Mouse (Mus musculus) midbrain, embryonic 12.5 days (tissue): Measurements from ENCODE around the gene Gata3. TPM values are rescaled to one million over a fixed set of nuclear protein-coding genes. Genes with fewer than 3 reads are reported as not detected.

Source experiments
- ATAC-seq: fragments of 200-750 bp; cut with Nextera tagmentation; 2 replicates; pipeline ENCODE4 v1.8.0; 2017; ENCODE audit warnings: low read depth, moderate TSS enrichment, moderate library complexity; ENCODE audit not compliant: low FRiP score
- H3K27ac ChIP-seq: fragments of 300-500 bp; sonication (generic); replicated peaks from 2 replicates; pipeline ENCODE4 v1.5.1; 2016; ENCODE audit warnings: mild to moderate bottlenecking
- H3K27me3 ChIP-seq: fragments of 300-500 bp; sonication (generic); 2 replicates; pipeline ENCODE4 v1.6.1; 2016; ENCODE audit warnings: mild to moderate bottlenecking
- H3K36me3 ChIP-seq: fragments of 300-500 bp; sonication (generic); 2 replicates; pipeline ENCODE4 v1.6.1; 2016
- H3K4me1 ChIP-seq: fragments of 300-500 bp; sonication (generic); 2 replicates; pipeline ENCODE4 v1.6.1; 2016
- H3K4me2 ChIP-seq: fragments of 300-500 bp; sonication (generic); replicated peaks from 2 replicates; pipeline ENCODE4 v1.6.1; 2016; ENCODE audit warnings: mild to moderate bottlenecking, moderate library complexity
- H3K4me3 ChIP-seq: fragments of 300-500 bp; sonication (generic); 2 replicates; pipeline ENCODE4 v1.5.1; 2016; ENCODE audit warnings: mild to moderate bottlenecking
- H3K9ac ChIP-seq: fragments of 300-500 bp; sonication (generic); replicated peaks from 2 replicates; pipeline ENCODE4 v1.6.1; 2016; ENCODE audit warnings: mild to moderate bottlenecking, moderate library complexity
- H3K9me3 ChIP-seq: fragments of 300-500 bp; sonication (generic); 2 replicates; pipeline ENCODE4 v1.6.1; 2016; ENCODE audit warnings: mild to moderate bottlenecking
- WGBS: fragments of 180-500 bp; shearing (Covaris S2); methylation state at CpG from one replicate; pipeline ENCODE4 v1.1.7; 2016; 5-methylcytosine and 5-hydroxymethylcytosine counted together
- polyA plus RNA-seq: library from polyadenylated mRNA; unstranded; fragments of >200 nt; fragmentation: Nextera tagmentation; extraction: Ambion mirVana; gene quantifications from 2 replicates; pipeline ENCODE4 v1.2.1, GENCODE M21; 2016

Gata3 gene
- polyA plus RNA-seq, 1 experiment from 2014 or later, result 77.4 TPM

DNA sequence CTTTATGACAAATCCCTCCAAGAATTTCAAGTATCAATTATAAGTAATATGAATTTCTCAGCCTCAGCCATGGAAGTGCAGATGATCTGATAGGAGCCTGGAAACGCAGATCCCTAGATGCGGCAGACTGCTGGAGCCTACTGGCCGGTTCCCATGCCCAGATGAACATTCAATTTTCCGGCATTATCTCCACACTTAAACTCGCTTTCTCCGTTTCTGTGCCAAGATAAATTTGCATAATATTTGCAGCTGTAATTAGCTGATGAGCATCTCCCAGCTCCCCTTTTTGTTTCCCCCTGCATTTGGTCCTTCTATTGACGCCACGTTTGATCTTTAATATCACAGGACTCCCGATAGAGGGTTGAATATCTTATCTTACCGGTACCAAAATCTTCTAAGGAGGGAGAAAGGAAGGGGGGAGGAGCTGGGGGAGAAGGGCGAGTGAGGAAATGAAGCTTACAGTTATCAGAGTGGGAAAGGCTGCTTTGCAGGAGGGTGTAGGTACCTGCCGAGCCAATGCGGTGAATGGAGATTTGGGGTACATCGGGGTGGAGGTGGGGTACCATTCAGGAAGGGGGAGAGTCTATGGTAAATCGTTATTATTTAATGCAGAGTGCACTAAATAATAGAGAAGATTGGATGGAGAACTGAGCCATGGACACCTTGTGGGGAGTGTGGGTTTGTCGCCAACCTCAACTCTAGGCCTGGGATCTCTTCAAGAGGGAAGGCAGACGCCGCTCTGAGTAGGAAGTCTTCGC, 5.2 kb upstream of the Gata3 start:
- Histone ChIP-seq H3K4me3 (no peak overlapping the region), H3K9ac (no peak overlapping the region), H3K4me2 (peak overlapping the region; percentile 38; the same call in 1 of the 2 replicates), H3K27ac (peak overlapping the region; percentile 30; the same call in 1 of the 2 replicates), H3K36me3 (no peaks in the 10 kb centered on the region), H3K9me3 (no peaks in the 10 kb centered on the region), H3K4me1 (peaks cover 8% of the 10 kb centered on the region; the same call in 1 of the 2 replicates), H3K27me3 (peaks cover 93% of the 10 kb centered on the region)
- whole genome bisulfite sequencing, result under 1% methylated on average over 19 of the region's 19 CpGs
- no peak for ATAC-seq

GRCm38 (mm10) chr2:9893272-9893953, 3.6 kb upstream of the Gata3 start:
- ATAC-seq, result peak; percentile 28; the same call in 1 of the 2 replicates
- no peak overlapping the region for H3K9ac ChIP-seq
- no peak overlapping the region for H3K4me3 ChIP-seq

DNA sequence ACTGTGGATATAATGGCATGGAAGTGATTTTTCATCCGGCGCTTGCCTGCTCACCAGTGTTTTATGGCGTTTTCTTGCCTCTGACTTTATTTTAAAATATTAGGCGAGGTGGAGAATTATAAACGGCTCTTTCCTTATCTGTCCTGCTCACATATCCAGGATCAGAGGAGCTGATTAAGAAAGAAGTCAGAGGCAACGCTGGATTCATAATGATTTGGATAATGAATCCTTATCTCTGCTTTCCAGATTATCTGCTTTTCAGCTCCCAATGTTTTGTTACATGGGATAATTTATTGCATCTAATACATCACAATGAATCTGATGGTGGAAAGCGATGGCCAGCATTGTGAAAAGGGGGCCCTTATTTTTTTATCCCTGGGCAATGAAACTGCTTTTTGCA, 2.7 kb upstream of the Gata3 start:
- H3K4me3 ChIP-seq, result no peak overlapping the region
- H3K4me2 ChIP-seq, result no peak overlapping the region
- WGBS, result 7% methylated on average over 7 of the region's 7 CpGs
- H3K27ac ChIP-seq, result no peak overlapping the region
- no peaks in the 10 kb centered on the region for H3K36me3 ChIP-seq
- H3K4me1 ChIP-seq, result peaks cover 16% of the 10 kb centered on the region
- no peak for ATAC-seq
- no peak overlapping the region for H3K9ac ChIP-seq
- H3K27me3 ChIP-seq, result peaks cover 93% of the 10 kb centered on the region
- no peaks in the 10 kb centered on the region for H3K9me3 ChIP-seq

More at GRCm38 (mm10) chr2:9893272-9893953, 3.6 kb upstream of the Gata3 start:
- under 1% methylated on average over 6 of the region's 6 CpGs for WGBS
- Histone ChIP-seq H3K36me3 (no peaks in the 10 kb centered on the region), H3K4me1 (peaks cover 16% of the 10 kb centered on the region), H3K27me3 (peaks cover 93% of the 10 kb centered on the region), H3K4me2 (no peak overlapping the region), H3K9me3 (no peaks in the 10 kb centered on the region), H3K27ac (no peak overlapping the region)

GRCm38 (mm10) chr2:9890906-9891305, 1.1 kb upstream of the Gata3 start:
- Histone ChIP-seq H3K27me3 (peaks cover 93% of the 10 kb centered on the region), H3K27ac (no peak overlapping the region), H3K4me2 (no peak overlapping the region), H3K9me3 (no peaks in the 10 kb centered on the region), H3K36me3 (no peaks in the 10 kb centered on the region), H3K4me1 (peaks cover 13% of the 10 kb centered on the region), H3K9ac (no peak overlapping the region), H3K4me3 (no peak overlapping the region)
- 4% methylated on average over 5 of the region's 5 CpGs for WGBS
- no peak for ATAC-seq

GRCm38 (mm10) chr2:9890251-9890650, 417 bp upstream of the Gata3 start:
- no peaks in the 10 kb centered on the region for H3K36me3 ChIP-seq
- 3% methylated on average over 8 of the region's 8 CpGs for WGBS
- H3K4me2 ChIP-seq, result peak overlapping the region; percentile 29; the same call in 1 of the 2 replicates
- peaks cover 13% of the 10 kb centered on the region for H3K4me1 ChIP-seq
- no peak for ATAC-seq
- H3K9ac ChIP-seq, result no peak overlapping the region
- no peak overlapping the region for H3K4me3 ChIP-seq
- H3K27ac ChIP-seq, result no peak overlapping the region
- H3K9me3 ChIP-seq, result no peaks in the 10 kb centered on the region
- H3K27me3 ChIP-seq, result peaks cover 93% of the 10 kb centered on the region

- Histone ChIP-seq H3K4me3 (peak within 1 kb of the TSS; percentile 27), H3K27me3 (peaks cover 93% of the 10 kb centered on the region), H3K4me2 (peak within 1 kb of the TSS; percentile 29), H3K9ac (no peak within 1 kb of the TSS), H3K36me3 (no peaks in the 10 kb centered on the region), H3K27ac (peak within 1 kb of the TSS; percentile 35; the same call in 1 of the 2 replicates), H3K9me3 (no peaks in the 10 kb centered on the region), H3K4me1 (peaks cover 15% of the 10 kb centered on the region)
- ATAC-seq, result peak; percentile 70
- WGBS, result under 1% methylated on average over 30 of the region's 30 CpGs
Observed at GRCm38 (mm10) chr2:9888913-9889650, 752 bp downstream of the Gata3 start, which contains the start of gene 9230102O04Rik. Gene 9230102O04Rik, minus strand, starts transcription at chr2:9889540.

GRCm38 (mm10) chr2:9887636-9888035, 2.2 kb downstream of the Gata3 start:
- H3K4me3 ChIP-seq, result peak overlapping the region; percentile 51
- peaks cover 93% of the 10 kb centered on the region for H3K27me3 ChIP-seq
- H3K9me3 ChIP-seq, result no peaks in the 10 kb centered on the region
- H3K4me2 ChIP-seq, result peak overlapping the region; percentile 29; the same call in 1 of the 2 replicates
- 1% methylated on average over 7 of the region's 7 CpGs for WGBS
- peaks cover 15% of the 10 kb centered on the region for H3K4me1 ChIP-seq
- H3K9ac ChIP-seq, result peak overlapping the region; percentile 57; the same call in 1 of the 2 replicates
- no peaks in the 10 kb centered on the region for H3K36me3 ChIP-seq
- no peak for ATAC-seq
- peak overlapping the region; percentile 60 for H3K27ac ChIP-seq

GRCm38 (mm10) chr2:9886921-9887610, 2.8 kb downstream of the Gata3 start:
- WGBS, result 5% methylated on average over 7 of the region's 7 CpGs
- ATAC-seq, result no peak
- Histone ChIP-seq H3K4me3 (peak overlapping the region; percentile 51), H3K36me3 (no peaks in the 10 kb centered on the region), H3K9ac (peak overlapping the region; percentile 57), H3K27me3 (peaks cover 97% of the 10 kb centered on the region), H3K27ac (peak overlapping the region; percentile 60), H3K9me3 (no peaks in the 10 kb centered on the region), H3K4me1 (peaks cover 21% of the 10 kb centered on the region), H3K4me2 (no peak overlapping the region)

DNA sequence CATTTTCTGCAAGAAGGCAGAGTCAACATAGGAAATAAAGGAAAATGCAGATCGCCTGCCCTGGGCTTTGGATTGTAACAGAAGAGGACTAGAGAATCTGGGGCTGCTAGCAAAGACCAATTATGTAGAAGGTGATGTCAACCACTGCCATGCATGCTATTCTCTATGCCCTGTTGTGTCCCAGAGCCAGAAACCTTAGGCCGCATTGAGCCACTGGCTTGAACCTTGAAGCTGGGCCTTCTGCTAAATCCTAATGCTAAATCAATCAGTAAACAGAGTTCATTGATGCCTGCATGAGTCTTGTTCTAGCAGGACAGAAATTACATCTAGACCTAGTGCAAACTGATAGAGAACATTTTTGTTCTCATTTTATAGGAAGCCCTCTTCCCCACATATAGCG, 3.8 kb downstream of the Gata3 start:
- Histone ChIP-seq H3K27ac (peak overlapping the region; percentile 76), H3K36me3 (no peaks in the 10 kb centered on the region), H3K9me3 (no peaks in the 10 kb centered on the region), H3K4me3 (peak overlapping the region; percentile 51), H3K4me1 (peaks cover 30% of the 10 kb centered on the region), H3K27me3 (peaks cover 100% of the 10 kb centered on the region), H3K9ac (peak overlapping the region; percentile 57), H3K4me2 (peak overlapping the region; percentile 33)
- WGBS, result 6% methylated on average over 3 of the region's 3 CpGs
- ATAC-seq, result no peak

GRCm38 (mm10) chr2:9885217-9885770, 4.5 kb downstream of the Gata3 start:
- Histone ChIP-seq H3K27me3 (peaks cover 100% of the 10 kb centered on the region), H3K27ac (peak overlapping the region; percentile 76), H3K4me1 (peaks cover 33% of the 10 kb centered on the region), H3K4me3 (peak overlapping the region; percentile 51), H3K9me3 (no peaks in the 10 kb centered on the region), H3K4me2 (peak overlapping the region; percentile 33), H3K36me3 (no peaks in the 10 kb centered on the region), H3K9ac (peak overlapping the region; percentile 57)
- ATAC-seq, result no peak
- under 1% methylated on average over 14 of the region's 14 CpGs for WGBS
